Mouse (Mus musculus): ENCODE measurements around the gene Gk5.

Gene Gk5

GRCm38 (mm10) chr9:96220419-96220818, 101.3 kb downstream of the Gk5 start:
- DNase-seq (ENCODE audit: low read depth, low spot score): no peak

- no peak for DNase-seq (ENCODE audit: low read depth, low spot score)
Observed at GRCm38 (mm10) chr9:96223302-96223701, 104.1 kb downstream of the Gk5 start.

DNA sequence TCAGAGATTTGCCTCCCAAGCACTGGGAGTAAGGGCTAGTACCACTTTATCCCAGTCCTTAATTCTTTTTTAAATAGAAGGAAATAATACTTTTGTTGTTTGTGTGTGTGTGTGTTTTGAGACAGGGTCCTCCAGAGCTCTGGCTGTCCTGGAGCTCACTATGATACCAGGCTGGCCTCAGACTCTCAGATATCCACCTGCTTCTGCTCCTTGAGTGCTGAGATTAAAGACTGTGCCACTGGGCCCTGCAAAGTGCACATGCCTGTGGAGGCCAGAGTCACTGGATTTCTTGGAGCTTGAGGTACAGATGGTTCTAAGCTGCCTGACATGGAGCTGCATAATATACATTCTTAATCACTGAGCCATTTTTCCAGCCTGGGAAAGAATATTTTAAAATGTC, 109.1 kb downstream of the Gk5 start:
- no peak for DNase-seq (ENCODE audit: low read depth, low spot score)

DNA sequence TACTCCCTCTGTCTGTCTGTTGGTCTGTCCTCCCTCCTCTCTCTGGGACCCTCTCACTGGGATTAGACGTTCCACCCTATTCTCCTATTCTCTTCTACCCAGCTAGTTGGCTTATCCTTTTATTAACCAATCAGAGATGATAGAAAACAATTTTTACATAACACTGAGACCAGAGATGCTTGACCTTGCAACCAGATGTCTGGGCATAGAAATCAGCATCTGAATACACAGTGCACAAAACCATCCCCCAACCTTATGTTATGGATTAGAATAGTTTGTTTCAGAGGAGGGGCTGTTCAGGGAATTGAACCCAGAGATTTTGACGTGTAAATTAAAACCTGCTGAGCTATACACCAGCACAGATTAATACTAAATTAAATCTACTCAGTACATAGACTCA, 111.1 kb downstream of the Gk5 start:
- DNase-seq (ENCODE audit: low read depth, low spot score): no peak
